Mouse (Mus musculus): ENCODE measurements around the gene Rasa4.

DNA sequence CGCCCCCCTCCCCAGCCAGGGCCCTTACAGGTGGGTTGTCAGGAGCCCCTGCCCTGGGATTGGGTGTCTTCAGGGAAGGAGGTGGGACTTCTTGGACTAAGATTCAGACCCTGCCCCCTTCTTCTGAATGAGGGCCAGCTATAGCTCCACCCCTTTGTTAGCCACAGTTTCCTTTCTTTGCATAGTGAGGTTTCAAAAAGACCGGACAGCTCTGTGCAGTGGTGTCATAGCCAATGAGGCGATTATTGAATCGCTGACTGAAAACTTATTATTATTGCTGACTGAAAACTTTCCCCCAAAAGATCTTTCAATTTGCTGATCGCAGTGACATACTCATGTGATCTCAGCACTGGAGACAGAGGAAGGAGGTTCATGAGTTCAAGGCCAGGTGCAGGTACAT, 43.5 kb upstream of the Rasa4 start:
- no peak for TF ChIP-seq POLR2A (IDR thresholded peaks at IDR 0.05; ENCODE audit: low read depth, low read length)
- no peak for TF ChIP-seq CTCF (IDR thresholded peaks at IDR 0.05; ENCODE audit: borderline replicate concordance, insufficient read depth, low read length)
